Mouse (Mus musculus) adrenal gland, adult 8-10 months (tissue): ENCODE measurements around the gene Bcl11a. TPM values are rescaled to one million over a fixed set of nuclear protein-coding genes. Genes with fewer than 3 reads are reported as not detected.

Experiments
- DNase-seq: peaks from one replicate; pipeline ENCODE4 v3.0.0; 2022
- total RNA-seq, 4 experiments: library from RNA; stranded (reverse); gene quantifications; 2 replicates each; pipeline ENCODE4 v1.2.4; 2022

The Bcl11a gene
- total RNA-seq, result 1 to 10 TPM; 4.3 to 8.6 (median 5.7) TPM

- DNase-seq, result peak; percentile 59
These were observed at the start of gene Bcl11a for GRCm38 (mm10) chr11:24077795-24078705. TSS of gene Bcl11a (plus strand) at chr11:24078056.

GRCm38 (mm10) chr11:24044025-24044424 lies 33.8 kb upstream of the Bcl11a start:
- DNase-seq, result no peak

GRCm38 (mm10) chr11:24049226-24050031 lies 28.4 kb upstream of the Bcl11a start:
- peak; percentile 43 for DNase-seq

GRCm38 (mm10) chr11:24050032-24050757 lies 27.7 kb upstream of the Bcl11a start:
- DNase-seq, result no peak

GRCm38 (mm10) chr11:24052882-24053281 lies 25.0 kb upstream of the Bcl11a start:
- DNase-seq, result no peak

- DNase-seq, result no peak
These were observed 18.7 kb upstream of the Bcl11a start for GRCm38 (mm10) chr11:24059137-24059536.

GRCm38 (mm10) chr11:24060428-24060827 lies 17.4 kb upstream of the Bcl11a start:
- DNase-seq, result no peak

- DNase-seq, result no peak
These were observed 16.0 kb upstream of the Bcl11a start for GRCm38 (mm10) chr11:24061819-24062218.

GRCm38 (mm10) chr11:24062495-24063096 lies 15.3 kb upstream of the Bcl11a start:
- DNase-seq, result no peak

- no peak for DNase-seq
These were observed 13.6 kb upstream of the Bcl11a start for GRCm38 (mm10) chr11:24064221-24064620.

GRCm38 (mm10) chr11:24065313-24065712 lies 12.5 kb upstream of the Bcl11a start:
- DNase-seq, result no peak

GRCm38 (mm10) chr11:24074021-24074591 lies 3.8 kb upstream of the Bcl11a start:
- no peak for DNase-seq

GRCm38 (mm10) chr11:24074634-24075104 lies 3.2 kb upstream of the Bcl11a start, which contains the start of gene A830031A19Rik:
TSS of gene A830031A19Rik (minus strand) at chr11:24075054.
- no peak for DNase-seq

- DNase-seq, result no peak
These were observed 2.2 kb upstream of the Bcl11a start for GRCm38 (mm10) chr11:24075486-24076126.

GRCm38 (mm10) chr11:24076127-24076650 lies 1.7 kb upstream of the Bcl11a start:
- DNase-seq, result peak; percentile 28

- DNase-seq, result peak; percentile 29
These were observed 780 bp upstream of the Bcl11a start for GRCm38 (mm10) chr11:24076821-24077730.

GRCm38 (mm10) chr11:24078706-24079316 lies 955 bp downstream of the Bcl11a start:
- DNase-seq, result peak; percentile 27

- no peak for DNase-seq
These were observed 1.8 kb downstream of the Bcl11a start for GRCm38 (mm10) chr11:24079392-24080391.
